Mouse (Mus musculus): ENCODE measurements around the gene Plcg1. TPM values are rescaled to one million over a fixed set of nuclear protein-coding genes. Genes with fewer than 3 reads are reported as not detected.

Plcg1 gene
- polyA plus RNA-seq, 1 experiment from 2014 or later: 44.9 TPM

GRCm38 (mm10) chr2:160765096-160765495 lies 34.0 kb downstream of the Plcg1 start:
- no peak overlapping the region for H3K4me3 ChIP-seq
- peaks cover 61% of the 10 kb centered on the region for H3K36me3 ChIP-seq
- 63% methylated on average over 3 of the region's 3 CpGs for WGBS
- H3K27me3 ChIP-seq (ENCODE audit: insufficient read depth, poor library complexity, severe bottlenecking): no peaks in the 10 kb centered on the region
- H3K4me1 ChIP-seq: no peaks in the 10 kb centered on the region
- peak; percentile 25 for DNase-seq (ENCODE audit: low spot score)
- no peak overlapping the region for H3K27ac ChIP-seq
- no peaks in the 10 kb centered on the region for H3K9me3 ChIP-seq

- H3K4me3 ChIP-seq: no peak overlapping the region
- peaks cover 48% of the 10 kb centered on the region for H3K36me3 ChIP-seq
- no peaks in the 10 kb centered on the region for H3K4me1 ChIP-seq
- DNase-seq (ENCODE audit: low spot score): peak; percentile 71
- no peaks in the 10 kb centered on the region for H3K9me3 ChIP-seq
- H3K27ac ChIP-seq: no peak overlapping the region
- H3K27me3 ChIP-seq (ENCODE audit: insufficient read depth, poor library complexity, severe bottlenecking): no peaks in the 10 kb centered on the region
- WGBS: 74% methylated on average over 5 of the region's 5 CpGs
Observed at GRCm38 (mm10) chr2:160766371-160766771, 35.3 kb downstream of the Plcg1 start.

GRCm38 (mm10) chr2:160767201-160767600 lies 36.1 kb downstream of the Plcg1 start:
- Histone ChIP-seq H3K9me3 (no peaks in the 10 kb centered on the region), H3K27ac (no peak overlapping the region), H3K27me3 (ENCODE audit: insufficient read depth, poor library complexity, severe bottlenecking) (no peaks in the 10 kb centered on the region), H3K4me1 (peaks cover 6% of the 10 kb centered on the region; the same call in 1 of the 2 replicates), H3K36me3 (peaks cover 40% of the 10 kb centered on the region), H3K4me3 (no peak overlapping the region)
- DNase-seq (ENCODE audit: low spot score): peak; percentile 38
- 93% methylated on average over 2 of the region's 2 CpGs for WGBS

- Histone ChIP-seq H3K9me3 (no peaks in the 10 kb centered on the region), H3K4me3 (no peak overlapping the region), H3K27ac (no peak overlapping the region), H3K27me3 (ENCODE audit: insufficient read depth, poor library complexity, severe bottlenecking) (no peaks in the 10 kb centered on the region), H3K36me3 (peaks cover 30% of the 10 kb centered on the region), H3K4me1 (peaks cover 6% of the 10 kb centered on the region; the same call in 1 of the 2 replicates)
- DNase-seq (ENCODE audit: low spot score): peak; percentile 69
- WGBS: 74% methylated on average over 4 of the region's 4 CpGs
Observed at GRCm38 (mm10) chr2:160768097-160768695, 37.1 kb downstream of the Plcg1 start.

GRCm38 (mm10) chr2:160768997-160769396 lies 37.9 kb downstream of the Plcg1 start:
- DNase-seq (ENCODE audit: low spot score): peak; percentile 62
- Histone ChIP-seq H3K4me1 (peaks cover 6% of the 10 kb centered on the region; the same call in 1 of the 2 replicates), H3K27me3 (ENCODE audit: insufficient read depth, poor library complexity, severe bottlenecking) (no peaks in the 10 kb centered on the region), H3K9me3 (no peaks in the 10 kb centered on the region), H3K27ac (no peak overlapping the region), H3K4me3 (no peak overlapping the region), H3K36me3 (peaks cover 23% of the 10 kb centered on the region)
- WGBS: 84% methylated on average over 2 of the region's 2 CpGs

GRCm38 (mm10) chr2:160770409-160770808 lies 39.3 kb downstream of the Plcg1 start:
- DNase-seq (ENCODE audit: low spot score): peak; percentile 66
- no peaks in the 10 kb centered on the region for H3K9me3 ChIP-seq
- H3K27ac ChIP-seq: no peak overlapping the region
- peaks cover 6% of the 10 kb centered on the region; the same call in 1 of the 2 replicates for H3K4me1 ChIP-seq
- H3K36me3 ChIP-seq: peaks cover 12% of the 10 kb centered on the region; the same call in 1 of the 2 replicates
- no peak overlapping the region for H3K4me3 ChIP-seq
- H3K27me3 ChIP-seq (ENCODE audit: insufficient read depth, poor library complexity, severe bottlenecking): no peaks in the 10 kb centered on the region

GRCm38 (mm10) chr2:160770871-160771270 lies 39.8 kb downstream of the Plcg1 start:
- no peak for DNase-seq (ENCODE audit: low spot score)
- no peak overlapping the region for H3K27ac ChIP-seq
- H3K27me3 ChIP-seq (ENCODE audit: insufficient read depth, poor library complexity, severe bottlenecking): no peaks in the 10 kb centered on the region
- peaks cover 10% of the 10 kb centered on the region; the same call in 1 of the 2 replicates for H3K36me3 ChIP-seq
- H3K4me3 ChIP-seq: no peak overlapping the region
- no peaks in the 10 kb centered on the region for H3K9me3 ChIP-seq
- 83% methylated on average over 1 of the region's 1 CpGs for WGBS
- peaks cover 6% of the 10 kb centered on the region; the same call in 1 of the 2 replicates for H3K4me1 ChIP-seq

- WGBS: 78% methylated on average over 8 of the region's 8 CpGs
- Histone ChIP-seq H3K4me1 (peaks cover 6% of the 10 kb centered on the region; the same call in 1 of the 2 replicates), H3K4me3 (no peak overlapping the region), H3K36me3 (peaks cover 7% of the 10 kb centered on the region; the same call in 1 of the 2 replicates), H3K27ac (no peak overlapping the region), H3K9me3 (no peaks in the 10 kb centered on the region), H3K27me3 (ENCODE audit: insufficient read depth, poor library complexity, severe bottlenecking) (no peaks in the 10 kb centered on the region)
- no peak for DNase-seq (ENCODE audit: low spot score)
Observed at GRCm38 (mm10) chr2:160771325-160772276, 40.5 kb downstream of the Plcg1 start.

- Histone ChIP-seq H3K36me3 (peaks cover 13% of the 10 kb centered on the region), H3K9me3 (no peaks in the 10 kb centered on the region), H3K4me1 (0 out of 2 replicates have a peak, but pooled peaks cover 3% of the 10 kb centered on the region), H3K4me3 (no peak overlapping the region), H3K27ac (no peak overlapping the region), H3K27me3 (ENCODE audit: insufficient read depth, poor library complexity, severe bottlenecking) (no peaks in the 10 kb centered on the region)
- 88% methylated on average over 2 of the region's 2 CpGs for WGBS
- no peak for DNase-seq (ENCODE audit: low spot score)
Observed at GRCm38 (mm10) chr2:160778034-160778433, 46.9 kb downstream of the Plcg1 start.

GRCm38 (mm10) chr2:160780154-160780833 lies 49.2 kb downstream of the Plcg1 start:
- 0 out of 2 replicates have a peak, but pooled peaks cover 7% of the 10 kb centered on the region for H3K4me1 ChIP-seq
- H3K27me3 ChIP-seq (ENCODE audit: insufficient read depth, poor library complexity, severe bottlenecking): no peaks in the 10 kb centered on the region
- H3K4me3 ChIP-seq: no peak overlapping the region
- DNase-seq (ENCODE audit: low spot score): no peak
- peaks cover 13% of the 10 kb centered on the region for H3K36me3 ChIP-seq
- WGBS: 87% methylated on average over 13 of the region's 13 CpGs
- no peak overlapping the region for H3K27ac ChIP-seq
- H3K9me3 ChIP-seq: no peaks in the 10 kb centered on the region

GRCm38 (mm10) chr2:160780834-160781219 lies 49.7 kb downstream of the Plcg1 start:
- Histone ChIP-seq H3K9me3 (no peaks in the 10 kb centered on the region), H3K4me3 (no peak overlapping the region), H3K27me3 (ENCODE audit: insufficient read depth, poor library complexity, severe bottlenecking) (no peaks in the 10 kb centered on the region), H3K36me3 (peaks cover 13% of the 10 kb centered on the region), H3K4me1 (peaks cover 12% of the 10 kb centered on the region), H3K27ac (no peak overlapping the region)
- no peak for DNase-seq (ENCODE audit: low spot score)
- WGBS: 90% methylated on average over 2 of the region's 2 CpGs

GRCm38 (mm10) chr2:160786333-160786732 lies 55.2 kb downstream of the Plcg1 start:
- Histone ChIP-seq H3K27me3 (ENCODE audit: insufficient read depth, poor library complexity, severe bottlenecking) (no peaks in the 10 kb centered on the region), H3K4me3 (no peak overlapping the region), H3K36me3 (peaks cover 3% of the 10 kb centered on the region; the same call in 1 of the 2 replicates), H3K9me3 (no peaks in the 10 kb centered on the region), H3K4me1 (peaks cover 17% of the 10 kb centered on the region), H3K27ac (no peak overlapping the region)
- WGBS: 70% methylated on average over 1 of the region's 1 CpGs
- DNase-seq (ENCODE audit: low spot score): no peak

All from heart, embryonic 10.5 days (tissue).